Mouse (Mus musculus): ENCODE measurements at regions not wholly inside any gene's neighbourhood (a gene's known extent, or its start where the extent isn't known, plus 50 kb on each side); places are given as distances from the start of the nearest gene placed in this dataset.

DNA sequence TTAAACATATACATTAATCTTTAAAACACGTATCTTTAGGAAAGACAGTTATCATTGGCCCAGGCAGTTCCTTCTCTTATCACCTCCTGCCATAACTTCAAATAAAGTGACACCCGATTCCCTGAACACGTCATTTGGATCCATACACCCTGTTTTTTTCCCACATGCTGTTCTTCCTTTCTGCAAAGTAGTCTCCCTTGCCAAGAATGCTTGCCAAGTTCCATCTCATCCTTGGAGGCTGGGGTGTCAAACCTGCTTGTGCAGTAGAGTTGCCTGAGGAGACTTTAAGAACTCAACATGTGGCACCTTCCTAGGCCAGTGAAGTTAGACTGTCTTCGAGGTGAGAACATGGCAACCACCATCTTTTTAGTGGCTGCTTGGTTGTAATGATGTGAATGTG, 73.2 kb upstream of the Pard3b start:
- DNase-seq (ENCODE audit: extremely low spot score), result no peak

DNA sequence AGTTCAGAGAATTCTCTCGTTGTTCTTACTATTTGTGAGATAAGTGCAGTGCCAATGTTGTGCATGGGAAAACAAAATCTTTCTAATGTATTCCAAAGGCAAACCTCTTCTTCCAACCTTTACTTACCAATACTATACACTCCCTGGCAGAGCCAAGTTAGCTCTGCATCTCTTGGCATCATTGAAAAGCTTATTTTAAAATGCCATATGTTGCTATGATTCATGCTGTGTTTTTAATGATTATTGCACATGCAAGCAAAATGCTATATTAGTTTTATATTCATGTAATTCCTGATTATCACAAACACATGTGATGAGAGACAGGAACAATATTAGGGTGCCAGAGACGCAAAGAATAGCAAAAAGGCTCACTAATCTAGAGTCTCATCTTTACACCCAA, 64.3 kb upstream of the Pard3b start:
- DNase-seq (ENCODE audit: extremely low spot score), result no peak

DNA sequence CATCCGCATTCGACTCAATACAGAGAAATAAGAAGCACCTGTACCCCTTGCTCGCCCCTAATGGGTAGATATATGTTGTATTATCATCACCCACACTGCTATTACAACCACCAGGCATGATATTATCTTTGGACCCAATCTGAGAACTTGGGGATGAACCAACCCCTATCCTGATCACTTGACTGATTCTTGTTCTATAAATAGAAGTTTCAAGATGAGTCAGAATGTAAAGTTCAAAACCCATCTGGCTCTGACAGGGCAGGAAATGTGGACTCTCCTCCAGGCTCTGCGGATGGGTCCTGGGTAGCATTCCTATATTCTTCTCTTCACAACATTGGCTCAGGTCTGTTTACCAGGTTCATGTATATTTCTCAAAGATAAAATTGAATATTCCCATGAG, 61.9 kb upstream of the Pard3b start:
- DNase-seq (ENCODE audit: extremely low spot score), result no peak

DNA sequence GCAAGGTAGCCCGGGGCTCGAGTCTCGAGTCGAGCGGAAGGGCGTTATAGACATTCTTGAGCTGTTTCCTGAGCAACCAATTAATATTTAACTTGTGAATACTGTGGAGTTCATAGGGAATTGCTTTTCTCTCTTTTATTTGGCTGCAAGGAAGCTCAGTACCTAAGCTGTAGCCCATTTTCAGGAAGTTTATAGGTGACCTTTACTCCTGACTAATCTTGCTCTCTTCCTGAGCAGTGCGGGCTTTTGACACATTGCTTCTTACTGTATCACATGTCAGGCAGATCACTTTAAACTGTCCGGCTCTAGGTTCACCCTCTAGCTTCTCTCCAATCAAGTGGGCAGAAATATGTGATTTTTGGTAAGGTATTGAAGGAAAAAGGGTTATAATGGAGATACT, 51.4 kb upstream of the Pard3b start:
- no peak for DNase-seq (ENCODE audit: extremely low spot score)
